Mouse (Mus musculus) left cerebral cortex, adult 2 months (tissue): ENCODE results near the gene Ang5. TPM values are rescaled to one million over a fixed set of nuclear protein-coding genes. Genes with fewer than 3 reads are reported as not detected.
"Not testable (repeated sequence)": the region's sequence is repeated elsewhere in the genome, so short reads cannot be mapped to it uniquely, and the experiment has no call there.

Experiments
- DNase-seq, 2 experiments: peaks; one replicate each; pipeline ENCODE4 v3.0.0; 2021 to 2022; ENCODE audit warnings: low spot score in 2 of 2, mixed read lengths in 1 of 2; ENCODE audit errors: extremely low spot score in 1 of 2
- H3K27ac ChIP-seq: fragments of 200-600 bp; 2 replicates; pipeline ENCODE4 v1.8.1; 2022
- H3K4me3 ChIP-seq: fragments of 200-600 bp; 2 replicates; pipeline ENCODE4 v1.8.1; 2022
- CTCF ChIP-seq: fragments of 200-600 bp; IDR thresholded peaks from 2 replicates; pipeline ENCODE4 v1.8.1; 2022; ENCODE audit warnings: antibody characterized with exemption, mild to moderate bottlenecking, moderate library complexity
- intact Hi-C: fragments of 180-260 bp; cut with DNase I; formaldehyde crosslinking; loops from one replicate; pipeline ENCODE4 v1.15.1; 2025
- long read RNA-seq, 2 experiments: library from polyadenylated mRNA; stranded (forward); transcript quantifications; one replicate each; pipeline ENCODE4 v2.0.0; 2021; ENCODE audit warnings: borderline mapping rate in 2 of 2
- total RNA-seq, 2 experiments: library from RNA; stranded (reverse); gene quantifications; 2 replicates each; pipeline ENCODE4 v1.2.3; 2021

Gene Ang5
- total RNA-seq = not detected
- long read RNA-seq, experiment 1 = 0 reads
- long read RNA-seq, experiment 2 = 0 reads

DNA sequence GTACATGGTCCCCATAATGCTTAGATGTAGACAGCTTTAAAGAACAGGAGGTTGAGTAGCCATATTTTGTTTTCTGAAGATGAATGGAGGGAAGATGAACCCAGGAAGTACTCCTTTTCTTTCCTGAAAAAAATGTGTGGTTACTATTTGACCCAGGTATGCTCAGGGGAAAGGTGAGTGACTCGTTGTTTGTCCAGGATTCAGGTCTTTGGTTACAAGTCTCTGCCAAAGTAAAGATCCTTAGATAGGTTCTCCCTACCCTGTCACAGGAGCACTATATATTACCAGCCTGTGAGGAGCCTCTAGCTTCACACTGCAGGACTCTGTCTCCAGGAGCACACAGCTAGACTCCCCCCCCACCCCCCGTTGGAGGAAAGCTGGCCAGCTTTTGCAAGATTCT lies at the start of gene Ang5:
Gene Ang5 (plus strand): TSS at position 301 of the 400 bp plus-strand sequence.
- intact Hi-C loops, H3K4me3 ChIP-seq, H3K27ac ChIP-seq, DNase-seq: not testable (repeated sequence)

DNA sequence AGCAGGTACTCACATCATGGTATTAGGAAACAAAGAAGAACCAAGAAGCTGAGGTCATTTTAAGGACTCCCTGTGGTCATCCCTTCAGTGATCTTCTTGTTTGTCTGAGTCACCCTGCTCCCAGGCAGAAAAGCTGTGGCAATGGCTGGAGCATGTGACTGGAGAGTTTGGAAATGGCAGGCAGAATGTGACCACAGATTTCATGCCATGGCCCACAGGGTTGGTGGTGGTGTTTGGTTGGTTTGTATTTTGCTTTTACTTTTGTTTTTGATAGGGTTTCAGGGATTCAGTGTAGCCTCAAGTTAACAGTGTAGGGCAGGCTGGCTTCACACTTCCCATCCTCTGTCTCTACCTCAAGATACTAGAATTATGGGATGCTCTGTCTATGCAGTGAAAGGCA lies 38.7 kb upstream of the Ang5 start:
- intact Hi-C loops, DNase-seq, H3K27ac ChIP-seq, H3K4me3 ChIP-seq: not testable (repeated sequence)

DNA sequence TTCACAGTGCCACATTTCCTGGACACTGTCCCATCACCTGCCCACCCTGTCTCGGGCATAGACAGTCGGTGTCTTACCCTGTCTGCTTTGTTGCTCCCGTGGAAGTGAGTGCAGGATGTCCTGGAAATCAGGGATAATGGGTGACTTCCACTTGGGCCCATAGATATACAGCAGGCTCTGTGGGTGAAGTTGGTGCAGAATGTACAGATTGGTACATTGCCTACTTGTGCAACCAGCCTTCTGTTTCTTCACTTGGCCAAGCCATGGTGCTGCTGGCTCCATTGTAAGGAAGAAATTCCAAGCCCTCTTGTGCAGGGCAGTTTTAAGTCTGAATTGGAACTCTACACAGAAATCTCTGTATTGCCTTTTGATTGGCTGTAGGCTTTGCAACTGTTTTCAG lies 33.4 kb upstream of the Ang5 start, which contains the start of gene Ear10:
Gene Ear10 (minus strand): TSS at position 101 of the 400 bp plus-strand sequence.
- intact Hi-C loops, DNase-seq, H3K4me3 ChIP-seq, H3K27ac ChIP-seq: not testable (repeated sequence)

DNA sequence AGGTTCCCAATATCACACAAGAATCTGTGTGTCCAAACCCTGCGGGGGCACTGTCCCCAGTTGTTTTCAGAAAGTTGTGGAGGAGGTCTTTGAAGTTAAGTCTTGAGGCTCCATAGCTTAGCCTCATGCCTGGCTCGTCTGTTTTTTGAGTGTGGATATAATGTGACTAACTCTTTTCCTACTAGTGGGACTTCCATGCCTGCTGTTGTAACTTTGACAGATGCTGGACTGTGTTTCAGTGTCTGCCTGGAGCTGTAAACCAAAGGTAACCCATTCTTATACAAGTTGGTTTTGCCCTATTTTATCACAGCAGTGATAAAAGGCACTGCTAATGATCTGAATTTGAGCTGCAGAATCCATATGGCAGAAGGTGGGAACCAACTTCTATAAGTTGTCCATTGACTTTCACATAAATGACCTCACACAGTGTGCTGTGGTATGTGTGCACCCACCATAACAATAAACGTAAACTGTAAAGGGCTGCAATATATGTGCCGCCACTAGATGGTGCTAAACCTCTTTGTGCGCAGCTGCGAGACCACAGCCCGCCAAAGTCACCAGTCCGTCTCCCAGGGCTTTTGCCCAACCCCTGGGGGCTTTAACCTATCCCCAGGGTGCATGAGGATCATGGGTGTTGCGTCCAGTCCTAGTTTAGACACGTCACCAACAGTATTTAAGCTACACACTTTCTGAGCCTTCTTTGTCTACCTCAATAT lies 32.0 kb upstream of the Ang5 start, which contains the start of gene Gm8113:
Gene Gm8113 (plus strand): TSS at position 703 of the 716 bp plus-strand sequence.
- H3K4me3 ChIP-seq = peak within 1 kb of the TSS; percentile 42
- DNase-seq = peak; percentile 23 to 52
- intact Hi-C loops, H3K27ac ChIP-seq: not testable (repeated sequence)
- TF ChIP-seq CTCF = peak; percentile 68

DNA sequence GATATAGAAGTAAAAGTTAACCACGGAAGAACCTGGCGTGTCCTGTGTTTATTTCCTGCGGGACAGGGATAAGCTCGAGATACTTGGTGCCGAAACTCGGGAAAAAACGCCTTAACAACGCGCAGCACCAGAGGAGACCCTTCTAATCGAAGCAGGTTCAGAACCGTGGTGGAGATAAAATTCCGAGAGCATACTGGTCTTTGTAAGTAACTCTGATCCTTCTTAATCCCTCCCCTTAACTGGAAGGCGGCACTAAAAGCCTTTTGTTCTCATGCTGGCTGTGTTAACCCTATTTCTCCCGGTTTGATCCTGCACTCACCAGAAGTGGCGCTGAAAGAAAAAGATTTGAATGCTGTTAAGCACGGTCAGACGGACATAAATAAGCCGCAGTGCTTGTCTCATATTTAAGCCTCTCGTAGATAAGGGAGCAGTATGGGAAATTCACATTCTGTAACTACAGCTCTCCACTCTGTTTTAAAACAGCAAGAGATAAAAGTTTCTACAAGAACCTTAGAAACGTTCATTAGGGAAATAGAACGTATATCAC lies 31.4 kb upstream of the Ang5 start:
- peak overlapping the region; percentile 42 for H3K4me3 ChIP-seq
- DNase-seq, intact Hi-C loops, H3K27ac ChIP-seq: not testable (repeated sequence)

DNA sequence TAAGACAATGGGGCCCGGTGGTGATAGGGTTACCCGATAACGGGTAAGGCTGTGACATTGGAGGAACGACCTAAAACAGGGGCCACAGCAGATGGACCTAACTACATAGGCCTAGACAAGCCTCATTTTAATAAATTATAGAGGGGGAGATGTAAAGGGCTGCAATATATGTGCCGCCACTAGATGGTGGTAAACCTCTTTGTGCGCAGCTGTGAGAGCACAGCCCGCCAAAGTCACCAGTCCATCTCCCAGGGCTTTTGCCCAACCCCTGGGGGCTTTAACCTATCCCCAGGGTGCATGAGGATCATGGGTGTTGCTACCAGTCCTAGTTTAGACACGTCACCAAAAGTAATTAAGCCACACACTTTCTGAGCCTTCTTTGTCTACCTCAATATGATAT lies 23.9 kb upstream of the Ang5 start:
- not testable (repeated sequence) for H3K4me3 ChIP-seq, H3K27ac ChIP-seq
- intact Hi-C loops = loop anchor here (2.0 kb wide), 1 partner anchor 52 kb away; no protein-coding TSS in a partner anchor
- peak; percentile 63 for TF ChIP-seq CTCF
- peak; percentile 14 to 28 for DNase-seq

DNA sequence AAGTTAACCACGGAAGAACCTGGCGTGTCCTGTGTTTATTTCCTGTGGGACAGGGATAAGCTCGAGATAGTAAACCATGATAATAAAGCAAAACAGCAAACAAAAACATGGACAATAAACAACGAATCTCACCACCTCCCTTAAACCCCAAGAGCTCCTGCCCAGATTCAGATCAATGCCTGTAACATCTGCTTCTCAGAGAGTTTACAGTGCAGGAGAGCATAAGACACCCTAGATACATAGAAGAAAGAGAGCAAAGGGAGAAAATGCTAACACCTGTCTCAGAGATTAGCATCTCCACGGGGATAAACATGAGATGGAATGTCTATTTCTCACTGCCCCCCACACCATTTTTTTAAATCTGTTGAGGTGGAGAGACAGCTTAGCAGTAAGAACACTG lies 23.5 kb upstream of the Ang5 start:
- H3K4me3 ChIP-seq, H3K27ac ChIP-seq, DNase-seq: not testable (repeated sequence)
- intact Hi-C loops = loop anchor here (2.0 kb wide), 1 partner anchor 51 kb away; no protein-coding TSS in a partner anchor

DNA sequence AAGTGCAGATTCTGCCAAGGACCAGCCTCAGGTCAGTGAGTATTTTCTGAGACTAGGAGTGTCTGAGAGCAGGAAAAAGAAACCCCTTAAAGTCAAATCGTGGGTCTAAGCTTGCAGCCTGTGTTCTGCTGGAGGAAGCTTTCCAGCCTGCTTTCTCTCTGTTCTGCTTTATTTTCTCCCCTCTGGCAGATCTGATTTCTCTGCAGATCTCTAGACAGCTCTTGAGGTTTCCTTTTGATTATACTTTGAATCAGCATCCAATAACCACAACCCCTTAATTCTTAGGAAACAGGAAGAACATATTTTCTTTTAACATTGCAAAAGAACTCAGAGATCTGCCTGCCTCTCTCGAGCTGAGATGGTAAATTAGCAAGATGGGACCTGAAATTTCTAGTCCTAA lies 3.5 kb upstream of the Ang5 start:
- H3K4me3 ChIP-seq, DNase-seq, H3K27ac ChIP-seq, intact Hi-C loops: not testable (repeated sequence)

DNA sequence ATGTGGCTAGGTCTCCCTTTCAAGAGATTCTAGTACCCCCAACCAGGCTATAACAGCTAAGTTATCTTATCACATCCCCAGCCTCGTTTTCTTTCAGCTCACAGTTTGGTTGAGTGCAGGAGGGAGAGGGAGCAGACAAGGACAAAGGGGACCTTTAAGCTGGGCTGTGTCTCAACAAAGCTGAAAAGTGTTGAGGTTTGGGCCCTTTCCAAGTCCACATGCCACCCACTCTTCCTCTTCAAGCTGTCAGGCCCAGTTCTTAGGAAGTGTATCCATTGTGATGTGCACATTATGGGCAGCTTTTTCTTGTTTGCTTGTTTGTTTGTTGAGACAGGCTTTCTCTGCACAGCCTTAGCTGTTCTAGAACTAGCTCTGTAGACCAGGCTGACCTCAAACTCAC lies 1.8 kb upstream of the Ang5 start:
- DNase-seq, H3K27ac ChIP-seq, intact Hi-C loops, H3K4me3 ChIP-seq: not testable (repeated sequence)

DNA sequence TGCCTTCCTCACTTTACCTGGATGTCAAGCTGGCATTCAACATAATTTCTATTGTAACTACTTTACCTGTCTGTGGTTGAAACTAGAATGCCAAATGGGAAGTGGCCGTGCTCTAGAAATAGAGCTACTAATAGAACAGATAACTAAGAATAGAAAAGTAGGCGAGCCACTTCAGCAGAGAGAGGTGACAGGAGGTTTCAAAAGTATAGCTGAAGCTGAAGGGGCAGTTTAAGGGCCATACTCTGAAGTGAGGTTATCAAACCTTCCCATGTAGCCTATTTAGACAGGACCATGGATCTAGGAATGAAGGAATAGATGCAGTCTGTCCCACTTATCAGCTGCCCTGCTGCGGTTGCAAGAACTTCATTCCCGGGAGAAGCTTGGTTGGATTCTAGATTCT lies 26.6 kb downstream of the Ang5 start:
- DNase-seq = no peak
- no peak for TF ChIP-seq CTCF
- H3K27ac ChIP-seq = no peak overlapping the region
- intact Hi-C loops = no loop called here
- H3K4me3 ChIP-seq = no peak overlapping the region

DNA sequence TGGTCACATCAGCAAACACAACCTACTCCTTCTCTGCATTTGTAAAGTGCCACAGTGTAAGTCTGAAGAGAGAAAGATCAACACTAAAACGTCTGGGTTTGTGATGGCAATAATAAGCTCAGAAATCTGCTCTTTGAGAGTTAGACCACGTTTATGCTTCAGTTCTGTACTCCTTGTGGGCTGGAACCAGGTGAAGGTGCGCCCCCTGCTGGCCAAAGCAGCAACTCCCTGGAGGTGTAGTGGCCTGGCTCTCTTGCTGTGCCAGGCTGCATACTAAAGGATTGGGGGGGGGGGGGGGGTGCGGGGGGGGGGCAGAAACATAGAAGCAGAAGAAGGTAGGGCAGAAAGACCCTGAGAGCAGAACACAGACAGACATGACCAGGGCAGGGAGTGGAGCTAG lies 27.0 kb downstream of the Ang5 start:
- DNase-seq = peak; percentile 38 to 45
- H3K27ac ChIP-seq = no peak overlapping the region
- H3K4me3 ChIP-seq = no peak overlapping the region
- TF ChIP-seq CTCF = peak; percentile 48
- intact Hi-C loops = loop anchor here (2.0 kb wide), 1 partner anchor 51 kb away; no protein-coding TSS in a partner anchor

DNA sequence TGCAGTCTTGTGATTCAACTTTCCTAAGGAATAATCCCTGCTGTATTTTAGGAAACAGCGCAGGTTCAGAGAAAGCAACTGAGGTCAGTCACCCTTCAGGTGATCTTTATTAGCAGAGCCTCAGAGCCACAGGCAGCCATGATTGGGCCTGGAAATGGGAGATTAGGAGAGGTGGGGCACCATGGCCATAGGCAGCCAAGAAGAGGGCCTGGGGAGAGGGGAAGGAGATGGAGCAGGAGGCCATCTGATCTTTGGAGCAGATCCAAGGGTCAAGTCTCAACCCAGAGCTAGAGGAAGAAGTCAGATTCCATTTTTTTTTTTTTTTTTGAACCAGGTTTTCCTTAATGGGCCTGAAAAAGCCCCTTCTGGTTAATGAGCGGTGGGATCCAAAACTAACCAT lies 29.3 kb downstream of the Ang5 start:
- DNase-seq = no peak
- no peak overlapping the region for H3K4me3 ChIP-seq
- TF ChIP-seq CTCF = no peak
- intact Hi-C loops = no loop called here
- H3K27ac ChIP-seq = no peak overlapping the region

DNA sequence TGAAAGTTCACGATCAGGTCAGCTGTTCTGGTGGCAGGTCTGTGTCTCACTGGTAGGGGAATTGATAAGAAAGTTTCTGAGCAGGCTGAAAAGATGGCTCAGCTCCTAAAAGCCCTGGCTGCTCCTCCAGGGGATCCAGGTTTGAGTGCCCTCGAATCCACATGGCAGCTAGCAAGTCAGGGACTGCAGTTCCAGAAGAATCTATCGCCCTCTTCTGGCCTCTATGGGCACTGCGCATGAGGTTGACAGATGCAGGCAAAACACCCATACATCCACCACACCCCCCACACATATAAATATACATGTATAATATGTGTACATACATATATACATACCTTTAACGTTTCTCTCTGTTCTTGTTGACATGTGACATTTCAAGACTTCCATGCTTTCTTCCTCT lies 30.5 kb downstream of the Ang5 start:
- peak; percentile 66 for TF ChIP-seq CTCF
- H3K4me3 ChIP-seq, H3K27ac ChIP-seq, intact Hi-C loops: not testable (repeated sequence)
- peak; percentile 71 to 79 for DNase-seq

DNA sequence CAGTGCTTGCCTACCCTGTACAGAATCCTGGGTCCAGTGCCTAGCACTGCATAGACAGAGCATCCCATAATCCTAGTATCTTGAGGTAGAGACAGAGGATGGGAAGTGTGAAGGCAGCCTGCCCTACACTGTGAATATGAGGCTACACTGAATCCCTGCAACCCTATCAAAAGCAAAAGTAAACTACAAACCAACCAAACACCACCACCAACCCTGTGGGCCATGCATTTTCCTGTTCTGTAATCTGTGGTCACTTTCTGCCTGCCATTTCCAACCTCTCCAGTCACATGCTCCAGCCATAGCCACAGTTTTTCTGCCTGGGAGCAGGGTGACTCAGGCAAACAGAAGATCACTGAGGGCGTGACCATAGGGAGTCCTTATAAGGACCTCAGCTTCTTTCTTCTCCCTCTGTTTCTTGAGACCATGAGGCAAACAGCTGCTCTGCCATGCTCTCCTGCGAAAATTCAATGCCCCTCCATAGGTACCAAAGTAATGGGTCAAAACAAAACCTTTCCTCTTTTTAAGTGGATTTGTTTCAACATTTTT lies 41.7 kb downstream of the Ang5 start:
- intact Hi-C loops, H3K4me3 ChIP-seq, DNase-seq, H3K27ac ChIP-seq: not testable (repeated sequence)
